Mouse (Mus musculus): ENCODE results near the gene E330009J07Rik. TPM values are rescaled to one million over a fixed set of nuclear protein-coding genes. Genes with fewer than 3 reads are reported as not detected.

Gene E330009J07Rik
- polyA plus RNA-seq, 1 experiment from 2014 or later: 12.8 TPM

- Histone ChIP-seq H3K4me2 (ENCODE audit: low read length) (0 out of 2 replicates have a peak overlapping the region, but pooled peaks have one; percentile 27), H3K9me3 (ENCODE audit: control insufficient read depth, low read length) (no peaks in the 10 kb centered on the region), H3K27me3 (replicated peaks; ENCODE audit: control insufficient read depth, insufficient read depth, low read length) (no peaks in the 10 kb centered on the region), H3K36me3 (ENCODE audit: control insufficient read depth, insufficient read depth, low read length) (no peaks in the 10 kb centered on the region), H3K9ac (ENCODE audit: low read depth, low read length) (no peak overlapping the region), H3K4me3 (ENCODE audit: low read length) (no peak overlapping the region), H3K4me1 (ENCODE audit: control insufficient read depth, insufficient read depth, low read depth, low read length) (peaks cover 32% of the 10 kb centered on the region), H3K27ac (ENCODE audit: low read depth, low read length) (0 out of 2 replicates have a peak overlapping the region, but pooled peaks have one; percentile 42)
- ATAC-seq: no peak
Observed at GRCm38 (mm10) chr6:40431812-40432211, 4.1 kb downstream of the E330009J07Rik start.

DNA sequence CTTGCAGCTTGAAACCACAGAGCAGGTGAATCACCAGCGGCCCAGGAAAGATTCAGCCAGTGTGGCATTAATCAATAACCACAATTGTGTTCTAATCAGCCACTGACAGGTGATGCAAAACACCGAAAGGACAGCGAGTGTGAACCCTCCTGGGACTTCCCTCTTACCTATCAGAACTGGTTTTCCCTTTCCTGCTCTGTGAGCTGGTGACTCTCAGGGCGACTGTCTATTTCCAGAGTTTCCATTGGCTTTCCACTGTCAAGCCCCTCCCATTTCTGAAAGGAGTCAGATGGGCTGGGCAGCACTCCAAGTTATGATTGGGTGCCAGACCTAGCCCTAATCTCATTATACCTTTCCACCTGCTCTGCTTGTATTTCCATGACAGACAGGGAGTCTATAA is 4.6 kb downstream of the E330009J07Rik start:
- peaks cover 32% of the 10 kb centered on the region for H3K4me1 ChIP-seq (ENCODE audit: control insufficient read depth, insufficient read depth, low read depth, low read length)

DNA sequence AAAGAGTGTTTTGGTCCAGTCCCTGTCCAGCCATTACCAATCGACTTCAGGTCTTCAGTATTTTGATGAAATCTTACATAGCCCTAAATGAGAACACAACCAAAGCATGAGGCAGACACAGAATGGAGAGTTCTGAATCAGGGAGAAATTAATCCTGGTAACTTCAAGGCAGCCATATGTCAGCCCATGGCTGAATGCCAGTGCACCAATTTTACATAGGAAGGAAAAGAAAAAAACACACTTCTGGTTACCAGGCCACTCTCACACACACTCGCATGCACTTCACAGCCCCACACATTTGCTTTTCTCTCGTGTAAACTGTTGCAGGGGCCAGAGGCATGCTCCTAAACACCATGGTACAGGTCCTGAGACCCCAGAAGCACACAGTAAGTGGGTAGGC is 5.1 kb downstream of the E330009J07Rik start:
- H3K27ac ChIP-seq (ENCODE audit: low read depth, low read length): no peak overlapping the region
- H3K9ac ChIP-seq (ENCODE audit: low read depth, low read length): no peak overlapping the region
- WGBS: 62% methylated on average over 3 of the region's 3 CpGs
- H3K9me3 ChIP-seq (ENCODE audit: control insufficient read depth, low read length): no peaks in the 10 kb centered on the region
- no peak overlapping the region for H3K4me3 ChIP-seq (ENCODE audit: low read length)
- no peaks in the 10 kb centered on the region for H3K36me3 ChIP-seq (ENCODE audit: control insufficient read depth, insufficient read depth, low read length)
- H3K4me2 ChIP-seq (ENCODE audit: low read length): no peak overlapping the region
- no peaks in the 10 kb centered on the region for H3K27me3 ChIP-seq (replicated peaks; ENCODE audit: control insufficient read depth, insufficient read depth, low read length)
- H3K4me1 ChIP-seq (ENCODE audit: control insufficient read depth, insufficient read depth, low read depth, low read length): peaks cover 32% of the 10 kb centered on the region
- ATAC-seq: no peak

More for the DNA sequence above, 4.6 kb downstream of the E330009J07Rik start:
- 49% methylated on average over 4 of the region's 4 CpGs for WGBS
- ATAC-seq: no peak
- Histone ChIP-seq H3K9ac (ENCODE audit: low read depth, low read length) (no peak overlapping the region), H3K9me3 (ENCODE audit: control insufficient read depth, low read length) (no peaks in the 10 kb centered on the region), H3K27ac (ENCODE audit: low read depth, low read length) (no peak overlapping the region), H3K36me3 (ENCODE audit: control insufficient read depth, insufficient read depth, low read length) (no peaks in the 10 kb centered on the region), H3K4me3 (ENCODE audit: low read length) (no peak overlapping the region), H3K27me3 (replicated peaks; ENCODE audit: control insufficient read depth, insufficient read depth, low read length) (no peaks in the 10 kb centered on the region), H3K4me2 (ENCODE audit: low read length) (0 out of 2 replicates have a peak overlapping the region, but pooled peaks have one; percentile 11)

- peaks cover 32% of the 10 kb centered on the region for H3K4me1 ChIP-seq (ENCODE audit: control insufficient read depth, insufficient read depth, low read depth, low read length)
- no peak overlapping the region for H3K4me2 ChIP-seq (ENCODE audit: low read length)
- H3K9ac ChIP-seq (ENCODE audit: low read depth, low read length): no peak overlapping the region
- no peaks in the 10 kb centered on the region for H3K9me3 ChIP-seq (ENCODE audit: control insufficient read depth, low read length)
- H3K27me3 ChIP-seq (replicated peaks; ENCODE audit: control insufficient read depth, insufficient read depth, low read length): no peaks in the 10 kb centered on the region
- WGBS: 88% methylated on average over 3 of the region's 3 CpGs
- no peak overlapping the region for H3K4me3 ChIP-seq (ENCODE audit: low read length)
- H3K36me3 ChIP-seq (ENCODE audit: control insufficient read depth, insufficient read depth, low read length): no peaks in the 10 kb centered on the region
- H3K27ac ChIP-seq (ENCODE audit: low read depth, low read length): no peak overlapping the region
- ATAC-seq: no peak
Observed at GRCm38 (mm10) chr6:40430251-40430650, 5.7 kb downstream of the E330009J07Rik start.

GRCm38 (mm10) chr6:40429521-40429931 is 6.4 kb downstream of the E330009J07Rik start:
- H3K27ac ChIP-seq (ENCODE audit: low read depth, low read length): no peak overlapping the region
- 58% methylated on average over 4 of the region's 4 CpGs for WGBS

DNA sequence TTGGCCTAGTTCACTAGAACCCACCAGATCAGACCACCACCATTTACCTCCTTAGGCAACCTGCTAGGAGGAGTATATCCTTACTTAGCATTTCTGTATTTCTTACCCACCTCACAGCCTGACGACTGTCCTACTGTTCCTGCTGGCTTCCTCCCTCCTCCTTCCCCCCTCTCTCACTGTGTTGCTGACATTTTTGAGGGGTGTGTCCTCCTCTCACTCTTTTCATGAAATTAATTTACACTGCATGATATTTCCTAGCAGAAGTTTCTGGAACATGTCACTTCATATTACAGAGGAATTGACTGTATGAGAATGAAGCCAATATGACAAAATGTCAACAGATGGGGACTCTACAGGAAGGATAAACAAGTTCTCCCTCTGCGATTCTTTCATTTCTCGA is 7.2 kb downstream of the E330009J07Rik start:
- Histone ChIP-seq H3K9me3 (ENCODE audit: control insufficient read depth, low read length) (no peaks in the 10 kb centered on the region), H3K36me3 (ENCODE audit: control insufficient read depth, insufficient read depth, low read length) (no peaks in the 10 kb centered on the region), H3K4me2 (ENCODE audit: low read length) (no peak overlapping the region), H3K27me3 (replicated peaks; ENCODE audit: control insufficient read depth, insufficient read depth, low read length) (no peaks in the 10 kb centered on the region), H3K4me3 (ENCODE audit: low read length) (no peak overlapping the region), H3K4me1 (ENCODE audit: control insufficient read depth, insufficient read depth, low read depth, low read length) (peaks cover 20% of the 10 kb centered on the region), H3K27ac (ENCODE audit: low read depth, low read length) (0 out of 2 replicates have a peak overlapping the region, but pooled peaks have one; percentile 44), H3K9ac (ENCODE audit: low read depth, low read length) (no peak overlapping the region)
- 54% methylated on average over 3 of the region's 3 CpGs for WGBS
- ATAC-seq: no peak

More at GRCm38 (mm10) chr6:40429521-40429931, 6.4 kb downstream of the E330009J07Rik start:
- Histone ChIP-seq H3K9me3 (ENCODE audit: control insufficient read depth, low read length) (no peaks in the 10 kb centered on the region), H3K9ac (ENCODE audit: low read depth, low read length) (no peak overlapping the region), H3K4me2 (ENCODE audit: low read length) (peak overlapping the region; percentile 9; the same call in 1 of the 2 replicates), H3K4me3 (ENCODE audit: low read length) (no peak overlapping the region), H3K27me3 (replicated peaks; ENCODE audit: control insufficient read depth, insufficient read depth, low read length) (no peaks in the 10 kb centered on the region), H3K4me1 (ENCODE audit: control insufficient read depth, insufficient read depth, low read depth, low read length) (peaks cover 28% of the 10 kb centered on the region), H3K36me3 (ENCODE audit: control insufficient read depth, insufficient read depth, low read length) (no peaks in the 10 kb centered on the region)
- 0 out of 2 replicates have a peak, but pooled peaks have one; percentile 12 for ATAC-seq

- no peak for ATAC-seq
- H3K36me3 ChIP-seq (ENCODE audit: control insufficient read depth, insufficient read depth, low read length): no peaks in the 10 kb centered on the region
- H3K4me1 ChIP-seq (ENCODE audit: control insufficient read depth, insufficient read depth, low read depth, low read length): peaks cover 19% of the 10 kb centered on the region
- no peak overlapping the region for H3K4me2 ChIP-seq (ENCODE audit: low read length)
- no peaks in the 10 kb centered on the region for H3K27me3 ChIP-seq (replicated peaks; ENCODE audit: control insufficient read depth, insufficient read depth, low read length)
- 90% methylated on average over 7 of the region's 7 CpGs for WGBS
- no peak overlapping the region for H3K4me3 ChIP-seq (ENCODE audit: low read length)
- H3K9ac ChIP-seq (ENCODE audit: low read depth, low read length): no peak overlapping the region
- no peak overlapping the region for H3K27ac ChIP-seq (ENCODE audit: low read depth, low read length)
- H3K9me3 ChIP-seq (ENCODE audit: control insufficient read depth, low read length): no peaks in the 10 kb centered on the region
Observed at GRCm38 (mm10) chr6:40427441-40427840, 8.5 kb downstream of the E330009J07Rik start.

DNA sequence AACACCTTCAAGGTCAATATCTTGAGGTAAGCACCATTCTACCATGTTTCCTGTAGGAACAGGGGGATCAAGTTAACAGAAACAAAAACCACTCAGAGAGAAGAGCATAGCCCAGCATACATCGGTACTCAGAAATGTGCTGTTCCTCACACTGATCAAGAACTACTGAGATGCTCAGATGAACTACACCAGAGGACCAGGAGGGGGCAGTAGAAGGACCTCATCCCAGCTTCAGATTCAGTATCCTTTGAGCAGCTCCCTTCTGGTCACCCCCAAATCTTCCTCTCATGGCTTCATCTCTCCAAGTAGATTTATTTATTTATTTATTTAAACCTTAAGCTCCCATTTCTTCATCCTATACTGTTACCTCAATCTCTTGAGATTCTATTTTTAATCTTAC is 12.2 kb downstream of the E330009J07Rik start:
- WGBS: 74% methylated on average over 1 of the region's 1 CpGs
- no peaks in the 10 kb centered on the region for H3K27me3 ChIP-seq (replicated peaks; ENCODE audit: control insufficient read depth, insufficient read depth, low read length)
- no peak for ATAC-seq
- H3K4me3 ChIP-seq (ENCODE audit: low read length): no peak overlapping the region
- H3K9ac ChIP-seq (ENCODE audit: low read depth, low read length): no peak overlapping the region
- no peak overlapping the region for H3K4me2 ChIP-seq (ENCODE audit: low read length)
- no peaks in the 10 kb centered on the region; the same call in 1 of the 2 replicates for H3K36me3 ChIP-seq (ENCODE audit: control insufficient read depth, insufficient read depth, low read length)
- H3K4me1 ChIP-seq (ENCODE audit: control insufficient read depth, insufficient read depth, low read depth, low read length): peaks cover 5% of the 10 kb centered on the region
- no peak overlapping the region for H3K27ac ChIP-seq (ENCODE audit: low read depth, low read length)
- H3K9me3 ChIP-seq (ENCODE audit: control insufficient read depth, low read length): no peaks in the 10 kb centered on the region

DNA sequence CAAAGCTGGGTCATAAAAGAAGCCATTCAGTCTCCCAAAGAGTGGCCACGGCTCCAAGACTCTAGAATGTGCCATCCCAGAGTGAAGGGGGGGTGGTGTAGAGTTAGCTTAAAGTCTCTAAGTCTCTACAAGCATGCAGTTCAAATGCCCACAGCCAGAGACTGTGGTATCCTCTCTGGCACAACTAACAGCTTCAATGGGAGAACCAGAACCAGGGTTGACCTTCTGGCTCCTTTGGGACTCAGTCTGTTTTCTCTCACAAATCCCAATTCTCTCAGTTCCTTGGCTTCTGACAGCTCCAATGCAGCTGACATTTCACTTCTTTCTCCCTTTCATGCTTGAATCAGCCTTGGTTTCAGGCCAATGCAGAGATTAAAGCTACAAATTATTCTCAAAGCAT is 12.9 kb downstream of the E330009J07Rik start:
- Histone ChIP-seq H3K9me3 (ENCODE audit: control insufficient read depth, low read length) (no peaks in the 10 kb centered on the region), H3K27me3 (replicated peaks; ENCODE audit: control insufficient read depth, insufficient read depth, low read length) (no peaks in the 10 kb centered on the region), H3K9ac (ENCODE audit: low read depth, low read length) (no peak overlapping the region), H3K27ac (ENCODE audit: low read depth, low read length) (no peak overlapping the region), H3K4me3 (ENCODE audit: low read length) (no peak overlapping the region), H3K36me3 (ENCODE audit: control insufficient read depth, insufficient read depth, low read length) (no peaks in the 10 kb centered on the region; the same call in 1 of the 2 replicates), H3K4me1 (ENCODE audit: control insufficient read depth, insufficient read depth, low read depth, low read length) (peaks cover 1% of the 10 kb centered on the region; the same call in 1 of the 2 replicates), H3K4me2 (ENCODE audit: low read length) (no peak overlapping the region)
- WGBS: 76% methylated on average over 1 of the region's 1 CpGs
- ATAC-seq: peak; percentile 55; the same call in 1 of the 2 replicates
